Mouse (Mus musculus) heart, embryonic 11.5 days (tissue): ENCODE measurements at regions not wholly inside any gene's neighbourhood (a gene's known extent, or its start where the extent isn't known, plus 50 kb on each side); places are given as distances from the start of the nearest gene placed in this dataset.

ENCODE experiments used
- ATAC-seq: fragments of 200-750 bp; cut with Nextera tagmentation; replicated peaks from 2 replicates; pipeline ENCODE4 v1.8.0; 2017; ENCODE audit warnings: moderate library complexity; ENCODE audit not compliant: insufficient number of reproducible peaks, low FRiP score, low TSS enrichment
- H3K27ac ChIP-seq: fragments of 300-500 bp; sonication (generic); 2 replicates; pipeline ENCODE4 v1.5.1; 2014; ENCODE audit warnings: mild to moderate bottlenecking, low read depth, low read length
- H3K27me3 ChIP-seq: fragments of 300-500 bp; sonication (generic); 2 replicates; pipeline ENCODE4 v1.6.1; 2014; ENCODE audit warnings: mild to moderate bottlenecking, low read length, mixed read lengths; ENCODE audit not compliant: control insufficient read depth, insufficient read depth
- H3K36me3 ChIP-seq: fragments of 300-500 bp; sonication (generic); 2 replicates; pipeline ENCODE4 v1.6.1; 2014; ENCODE audit warnings: mild to moderate bottlenecking, low read length, moderate library complexity, mixed read lengths; ENCODE audit not compliant: control insufficient read depth, insufficient read depth
- H3K4me1 ChIP-seq: fragments of 300-500 bp; sonication (generic); 2 replicates; pipeline ENCODE4 v1.6.1; 2014; ENCODE audit warnings: low read length; ENCODE audit not compliant: control insufficient read depth, insufficient read depth
- H3K4me2 ChIP-seq: fragments of 300-500 bp; sonication (generic); 2 replicates; pipeline ENCODE4 v1.6.1; 2014; ENCODE audit warnings: mild to moderate bottlenecking, moderate library complexity
- H3K4me3 ChIP-seq: fragments of 300-500 bp; sonication (generic); 2 replicates; pipeline ENCODE4 v1.5.1; 2014; ENCODE audit warnings: low read depth, low read length
- H3K9ac ChIP-seq: fragments of 300-500 bp; sonication (generic); 2 replicates; pipeline ENCODE4 v1.6.1; 2014; ENCODE audit warnings: mild to moderate bottlenecking, low read depth, low read length, moderate library complexity
- H3K9me3 ChIP-seq: fragments of 300-500 bp; sonication (generic); replicated peaks from 2 replicates; pipeline ENCODE4 v1.6.1; 2016; ENCODE audit warnings: low read length; ENCODE audit not compliant: control insufficient read depth
- WGBS: fragments of 180-500 bp; shearing (Covaris S2); extraction: QIAGEN DNeasy Blood & Tissue Kit; methylation state at CpG from one replicate; pipeline ENCODE4 v1.1.7; 2014; ENCODE audit not compliant: insufficient replicate concordance; 5-methylcytosine and 5-hydroxymethylcytosine counted together

- ATAC-seq: no peak
- H3K36me3 ChIP-seq: no peaks in the 10 kb centered on the region
- no peaks in the 10 kb centered on the region for H3K9me3 ChIP-seq
- no peaks in the 10 kb centered on the region for H3K4me1 ChIP-seq
- WGBS: 67% methylated on average over 5 of the region's 5 CpGs
- no peaks in the 10 kb centered on the region for H3K27me3 ChIP-seq
- no peak overlapping the region for H3K27ac ChIP-seq
- H3K4me2 ChIP-seq: no peak overlapping the region
- H3K9ac ChIP-seq: no peak overlapping the region
- H3K4me3 ChIP-seq: no peak overlapping the region
Observed at GRCm38 (mm10) chr2:48597793-48598583, 215.9 kb upstream of the Acvr2a start.

- H3K27ac ChIP-seq: no peak overlapping the region
- 81% methylated on average over 5 of the region's 5 CpGs for WGBS
- H3K9ac ChIP-seq: no peak overlapping the region
- H3K27me3 ChIP-seq: no peaks in the 10 kb centered on the region
- ATAC-seq: no peak
- no peaks in the 10 kb centered on the region for H3K9me3 ChIP-seq
- H3K4me3 ChIP-seq: no peak overlapping the region
- H3K36me3 ChIP-seq: no peaks in the 10 kb centered on the region
- no peak overlapping the region for H3K4me2 ChIP-seq
- H3K4me1 ChIP-seq: no peaks in the 10 kb centered on the region
Observed at GRCm38 (mm10) chr2:48599367-48599766, 214.5 kb upstream of the Acvr2a start.

GRCm38 (mm10) chr2:48601855-48602254 is 212.1 kb upstream of the Acvr2a start:
- Histone ChIP-seq H3K27me3 (no peaks in the 10 kb centered on the region), H3K4me1 (no peaks in the 10 kb centered on the region), H3K9me3 (no peaks in the 10 kb centered on the region), H3K36me3 (no peaks in the 10 kb centered on the region), H3K4me2 (no peak overlapping the region), H3K4me3 (no peak overlapping the region), H3K9ac (no peak overlapping the region), H3K27ac (no peak overlapping the region)
- WGBS: 75% methylated on average over 8 of the region's 8 CpGs
- ATAC-seq: no peak

GRCm38 (mm10) chr2:48609466-48609865 is 204.4 kb upstream of the Acvr2a start:
- H3K27me3 ChIP-seq: no peaks in the 10 kb centered on the region
- peaks cover 5% of the 10 kb centered on the region for H3K4me1 ChIP-seq
- H3K9ac ChIP-seq: no peak overlapping the region
- H3K9me3 ChIP-seq: no peaks in the 10 kb centered on the region
- no peak overlapping the region for H3K27ac ChIP-seq
- H3K4me2 ChIP-seq: no peak overlapping the region
- ATAC-seq: no peak
- H3K4me3 ChIP-seq: no peak overlapping the region
- H3K36me3 ChIP-seq: no peaks in the 10 kb centered on the region
- WGBS: 84% methylated on average over 3 of the region's 3 CpGs

- peaks cover 5% of the 10 kb centered on the region for H3K4me1 ChIP-seq
- WGBS: 71% methylated on average over 3 of the region's 3 CpGs
- ATAC-seq: no peak
- H3K27me3 ChIP-seq: no peaks in the 10 kb centered on the region
- no peak overlapping the region for H3K9ac ChIP-seq
- no peak overlapping the region for H3K27ac ChIP-seq
- H3K4me3 ChIP-seq: no peak overlapping the region
- no peaks in the 10 kb centered on the region for H3K36me3 ChIP-seq
- H3K9me3 ChIP-seq: no peaks in the 10 kb centered on the region
- no peak overlapping the region for H3K4me2 ChIP-seq
Observed at GRCm38 (mm10) chr2:48612251-48612650, 201.7 kb upstream of the Acvr2a start.

- H3K4me1 ChIP-seq: no peaks in the 10 kb centered on the region
- no peaks in the 10 kb centered on the region for H3K27me3 ChIP-seq
- no peak overlapping the region for H3K4me3 ChIP-seq
- no peak overlapping the region for H3K9ac ChIP-seq
- H3K27ac ChIP-seq: no peak overlapping the region
- H3K4me2 ChIP-seq: no peak overlapping the region
- 32% methylated on average over 3 of the region's 3 CpGs for WGBS
- no peaks in the 10 kb centered on the region for H3K36me3 ChIP-seq
- ATAC-seq: no peak
- H3K9me3 ChIP-seq: no peaks in the 10 kb centered on the region
Observed at GRCm38 (mm10) chr2:48617141-48617699, 196.7 kb upstream of the Acvr2a start.

GRCm38 (mm10) chr2:48619042-48619441 is 194.9 kb upstream of the Acvr2a start:
- Histone ChIP-seq H3K4me1 (no peaks in the 10 kb centered on the region), H3K9me3 (no peaks in the 10 kb centered on the region), H3K4me2 (no peak overlapping the region), H3K27me3 (no peaks in the 10 kb centered on the region), H3K4me3 (no peak overlapping the region), H3K9ac (no peak overlapping the region), H3K36me3 (no peaks in the 10 kb centered on the region), H3K27ac (no peak overlapping the region)
- WGBS: 31% methylated on average over 5 of the region's 5 CpGs
- no peak for ATAC-seq

- H3K4me3 ChIP-seq: no peak overlapping the region
- 79% methylated on average over 3 of the region's 3 CpGs for WGBS
- no peaks in the 10 kb centered on the region for H3K4me1 ChIP-seq
- H3K27me3 ChIP-seq: no peaks in the 10 kb centered on the region
- no peaks in the 10 kb centered on the region for H3K36me3 ChIP-seq
- no peak for ATAC-seq
- H3K9ac ChIP-seq: no peak overlapping the region
- no peak overlapping the region for H3K27ac ChIP-seq
- no peaks in the 10 kb centered on the region for H3K9me3 ChIP-seq
- H3K4me2 ChIP-seq: no peak overlapping the region
Observed at GRCm38 (mm10) chr2:48620815-48621214, 193.1 kb upstream of the Acvr2a start.

GRCm38 (mm10) chr2:48622316-48622715 is 191.6 kb upstream of the Acvr2a start:
- Histone ChIP-seq H3K9ac (no peak overlapping the region), H3K36me3 (no peaks in the 10 kb centered on the region), H3K9me3 (no peaks in the 10 kb centered on the region), H3K4me2 (no peak overlapping the region), H3K4me3 (no peak overlapping the region), H3K27me3 (no peaks in the 10 kb centered on the region), H3K4me1 (no peaks in the 10 kb centered on the region), H3K27ac (no peak overlapping the region)
- ATAC-seq: no peak
- WGBS: 80% methylated on average over 1 of the region's 1 CpGs
